Mouse (Mus musculus): ENCODE measurements around the gene Icam4.

Icam4 gene

DNA sequence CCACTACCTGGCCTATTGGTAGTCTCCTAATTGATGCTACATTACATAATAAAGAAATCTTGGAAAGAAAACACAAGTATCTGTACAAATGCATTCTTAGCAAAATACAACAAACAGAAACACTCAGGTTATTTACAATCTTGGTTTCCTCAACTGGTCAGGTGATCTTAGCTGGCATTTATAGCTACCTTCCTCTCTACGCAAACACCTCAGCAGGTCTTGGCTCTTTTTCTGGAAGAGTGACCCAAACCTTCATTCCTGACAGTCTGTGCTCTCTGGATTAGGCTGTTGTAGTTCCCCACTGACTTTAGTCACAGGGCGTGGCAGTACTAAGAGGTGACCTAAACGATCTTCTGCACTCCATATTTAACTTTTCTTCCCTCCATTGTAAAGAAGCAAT is 16.1 kb downstream of the Icam4 start:
- TF ChIP-seq NANOG (IDR thresholded peaks at IDR 0.05; ENCODE audit: borderline replicate concordance, low read length) (no peak), CTCF (conservative IDR thresholded peaks at IDR 0.05; ENCODE audit: low read length) (no peak), POU5F1 (IDR thresholded peaks at IDR 0.05; ENCODE audit: borderline replicate concordance, low read length) (no peak)
- H3K36me3 ChIP-seq (ENCODE audit: insufficient read depth, low read length): no peaks in the 10 kb centered on the region
- H3K27me3 ChIP-seq (ENCODE audit: insufficient read depth, low read length): peaks cover 7% of the 10 kb centered on the region
- H3K4me1 ChIP-seq (replicated peaks; ENCODE audit: low read depth, low read length): peaks cover 13% of the 10 kb centered on the region; the same call in 1 of the 2 replicates
- no peak overlapping the region for H3K4me3 ChIP-seq (replicated peaks; ENCODE audit: low read length)
- H3K9me3 ChIP-seq (ENCODE audit: low read length): no peaks in the 10 kb centered on the region

GRCm38 (mm10) chr9:21051578-21051977 is 22.4 kb downstream of the Icam4 start:
- Histone ChIP-seq H3K36me3 (ENCODE audit: insufficient read depth, low read length) (no peaks in the 10 kb centered on the region), H3K4me1 (replicated peaks; ENCODE audit: low read depth, low read length) (no peaks in the 10 kb centered on the region), H3K27me3 (ENCODE audit: insufficient read depth, low read length) (peaks cover 20% of the 10 kb centered on the region), H3K4me3 (replicated peaks; ENCODE audit: low read length) (no peak overlapping the region), H3K9me3 (ENCODE audit: low read length) (no peaks in the 10 kb centered on the region)
- TF ChIP-seq POU5F1 (IDR thresholded peaks at IDR 0.05; ENCODE audit: borderline replicate concordance, low read length) (no peak), NANOG (IDR thresholded peaks at IDR 0.05; ENCODE audit: borderline replicate concordance, low read length) (no peak), CTCF (conservative IDR thresholded peaks at IDR 0.05; ENCODE audit: low read length) (no peak)

DNA sequence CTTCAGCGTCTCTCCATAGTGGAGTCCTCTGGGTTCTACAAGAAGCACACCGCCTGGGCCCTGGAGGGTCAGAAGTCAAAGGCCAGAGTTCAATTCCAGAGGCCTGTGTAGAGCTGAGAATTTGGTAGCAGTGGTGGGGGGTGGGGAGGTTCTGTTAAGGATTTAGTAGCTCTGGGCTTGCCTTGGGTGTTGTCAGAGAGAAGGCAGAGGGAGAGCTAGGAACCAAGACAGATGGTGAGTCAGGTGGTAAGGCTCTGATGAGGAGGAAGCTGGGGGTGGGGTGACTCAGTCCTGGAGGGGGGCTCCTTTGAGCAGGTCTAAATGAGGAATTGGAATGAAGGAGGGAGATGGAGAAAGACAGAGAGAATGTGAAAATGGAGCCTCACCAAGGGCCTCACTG is 33.8 kb downstream of the Icam4 start:
- no peaks in the 10 kb centered on the region for H3K9me3 ChIP-seq (ENCODE audit: low read length)

DNA sequence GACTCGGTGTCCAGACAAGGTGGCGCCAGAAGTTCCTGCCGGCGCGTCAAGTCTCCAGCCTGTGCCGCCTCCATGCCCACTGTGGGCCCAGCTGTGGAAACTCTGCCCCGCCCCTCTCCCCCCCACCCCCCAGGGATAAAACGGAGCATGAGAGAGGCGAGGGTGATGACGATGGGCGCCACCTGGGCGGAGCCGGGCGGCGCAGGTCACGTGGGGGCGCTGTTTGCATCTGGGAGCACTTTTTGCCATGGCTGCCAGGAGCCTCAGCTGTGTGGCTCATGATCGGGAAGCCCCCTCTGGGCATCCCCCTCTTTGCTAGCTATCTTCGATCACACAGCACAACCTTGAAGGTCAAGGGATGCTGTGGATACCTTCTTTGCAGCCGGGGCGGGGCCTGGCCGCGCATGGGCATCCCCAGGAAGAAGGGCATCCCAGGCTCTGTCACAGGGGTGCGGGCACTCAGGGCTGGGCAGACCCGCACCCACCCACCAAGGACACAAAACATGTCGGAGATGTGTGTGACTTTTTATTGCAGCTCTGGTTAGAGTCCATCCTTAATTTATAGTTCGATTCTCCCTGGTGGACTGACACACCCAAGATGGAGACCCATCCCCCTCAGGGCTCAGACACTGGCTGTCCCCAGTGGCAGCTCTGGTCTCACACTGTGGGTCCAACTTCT is 38.0 kb downstream of the Icam4 start, which contains the start of gene Zglp1:
Gene Zglp1, minus strand, starts transcription at position 88 of the 679 bp plus-strand sequence.
- TF ChIP-seq NANOG (IDR thresholded peaks at IDR 0.05; ENCODE audit: borderline replicate concordance, low read length): no peak
- TF ChIP-seq CTCF (conservative IDR thresholded peaks at IDR 0.05; ENCODE audit: low read length): no peak
- no peak for TF ChIP-seq POU5F1 (IDR thresholded peaks at IDR 0.05; ENCODE audit: borderline replicate concordance, low read length)
- H3K9me3 ChIP-seq (ENCODE audit: low read length): no peaks in the 10 kb centered on the region
- H3K4me1 ChIP-seq (replicated peaks; ENCODE audit: low read depth, low read length): peaks cover 54% of the 10 kb centered on the region
- H3K36me3 ChIP-seq (ENCODE audit: insufficient read depth, low read length): peaks cover 69% of the 10 kb centered on the region
- peak within 1 kb of the TSS; percentile 60 for H3K4me3 ChIP-seq (replicated peaks; ENCODE audit: low read length)
- H3K27me3 ChIP-seq (ENCODE audit: insufficient read depth, low read length): 0 out of 2 replicates have a peak, but pooled peaks cover 3% of the 10 kb centered on the region

More for the DNA sequence above, 33.8 kb downstream of the Icam4 start:
- TF ChIP-seq POU5F1 (IDR thresholded peaks at IDR 0.05; ENCODE audit: borderline replicate concordance, low read length): no peak
- TF ChIP-seq NANOG (IDR thresholded peaks at IDR 0.05; ENCODE audit: borderline replicate concordance, low read length): no peak
- no peak for TF ChIP-seq CTCF (conservative IDR thresholded peaks at IDR 0.05; ENCODE audit: low read length)
- H3K27me3 ChIP-seq (ENCODE audit: insufficient read depth, low read length): 0 out of 2 replicates have a peak, but pooled peaks cover 3% of the 10 kb centered on the region
- peaks cover 30% of the 10 kb centered on the region for H3K36me3 ChIP-seq (ENCODE audit: insufficient read depth, low read length)
- no peak overlapping the region for H3K4me3 ChIP-seq (replicated peaks; ENCODE audit: low read length)
- H3K4me1 ChIP-seq (replicated peaks; ENCODE audit: low read depth, low read length): peaks cover 39% of the 10 kb centered on the region

DNA sequence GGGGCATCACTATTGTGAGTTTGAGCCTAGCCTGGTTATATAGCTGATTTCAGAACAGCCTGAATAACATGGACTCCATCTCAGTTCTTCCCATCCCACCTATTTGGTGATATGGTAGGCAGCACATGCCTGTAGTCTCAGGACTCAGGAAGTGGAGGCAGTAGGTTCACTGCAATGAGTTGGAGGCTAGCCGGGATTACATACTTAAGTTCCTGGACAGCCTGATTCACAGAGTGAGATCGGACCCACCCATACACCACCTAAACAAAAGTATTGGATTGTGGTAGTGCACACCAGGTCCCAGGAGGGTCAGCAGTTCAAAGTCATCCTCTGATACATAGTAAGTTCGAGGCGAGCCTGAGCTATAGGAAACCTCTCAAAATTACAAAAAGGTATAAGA is 43.5 kb downstream of the Icam4 start:
- H3K36me3 ChIP-seq (ENCODE audit: insufficient read depth, low read length): peaks cover 80% of the 10 kb centered on the region
- TF ChIP-seq CTCF (conservative IDR thresholded peaks at IDR 0.05; ENCODE audit: low read length) (no peak), NANOG (IDR thresholded peaks at IDR 0.05; ENCODE audit: borderline replicate concordance, low read length) (no peak)
- peaks cover 44% of the 10 kb centered on the region for H3K4me1 ChIP-seq (replicated peaks; ENCODE audit: low read depth, low read length)
- H3K9me3 ChIP-seq (ENCODE audit: low read length): no peaks in the 10 kb centered on the region
- H3K27me3 ChIP-seq (ENCODE audit: insufficient read depth, low read length): no peaks in the 10 kb centered on the region
- peak overlapping the region; percentile 98 for H3K4me3 ChIP-seq (replicated peaks; ENCODE audit: low read length)

DNA sequence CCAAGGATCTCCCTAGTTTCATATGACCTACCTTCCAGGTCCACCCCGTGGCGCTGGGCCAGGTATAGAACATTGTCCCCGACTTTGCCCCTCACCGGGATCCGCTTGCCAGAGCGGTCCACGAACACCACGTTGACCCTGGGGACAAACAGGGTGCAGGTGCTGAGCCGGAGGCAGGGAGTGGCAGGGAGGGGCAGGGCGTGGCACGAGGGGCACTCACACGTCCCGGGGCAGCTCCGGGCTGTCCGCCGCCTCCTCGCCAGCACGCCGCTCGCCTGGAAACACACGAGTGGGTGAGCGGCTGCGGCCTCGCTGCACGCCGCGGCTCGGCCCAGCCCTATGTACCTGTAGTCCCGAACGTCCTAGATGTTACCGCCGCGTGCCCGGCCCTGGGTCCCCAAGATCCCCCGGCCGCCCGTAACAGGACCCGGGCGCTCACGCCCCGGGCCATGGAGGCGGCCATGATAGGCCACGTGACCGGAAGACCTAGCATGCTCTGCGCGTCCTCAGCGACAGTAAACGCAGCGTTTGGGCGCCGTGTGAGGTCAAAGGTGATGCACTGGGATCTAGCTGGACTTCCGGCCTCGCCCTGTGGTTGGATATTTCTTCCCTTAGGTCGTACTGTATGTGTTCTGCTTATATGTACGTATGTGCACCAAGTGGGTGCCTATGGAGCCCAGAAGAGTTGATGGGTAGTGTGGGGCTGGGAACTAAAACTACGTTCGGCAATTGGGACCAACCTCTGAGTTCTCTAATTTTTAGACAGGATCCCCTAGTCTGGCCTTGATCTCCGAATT is 44.1 kb downstream of the Icam4 start, which contains the start of the genes Gm49373 and Fdx1l:
Gene Gm49373, minus strand, starts transcription at position 53 of the 797 bp plus-strand sequence.
Gene Fdx1l, minus strand, starts transcription at position 571 of the 797 bp plus-strand sequence.
- TF ChIP-seq POU5F1 (IDR thresholded peaks at IDR 0.05; ENCODE audit: borderline replicate concordance, low read length): no peak
- no peak for TF ChIP-seq CTCF (conservative IDR thresholded peaks at IDR 0.05; ENCODE audit: low read length)
- Histone ChIP-seq H3K27me3 (ENCODE audit: insufficient read depth, low read length) (no peaks in the 10 kb centered on the region), H3K4me3 (replicated peaks; ENCODE audit: low read length) (peak within 1 kb of the TSS; percentile 98), H3K36me3 (ENCODE audit: insufficient read depth, low read length) (peaks cover 80% of the 10 kb centered on the region), H3K4me1 (replicated peaks; ENCODE audit: low read depth, low read length) (peaks cover 38% of the 10 kb centered on the region), H3K9me3 (ENCODE audit: low read length) (no peaks in the 10 kb centered on the region)

DNA sequence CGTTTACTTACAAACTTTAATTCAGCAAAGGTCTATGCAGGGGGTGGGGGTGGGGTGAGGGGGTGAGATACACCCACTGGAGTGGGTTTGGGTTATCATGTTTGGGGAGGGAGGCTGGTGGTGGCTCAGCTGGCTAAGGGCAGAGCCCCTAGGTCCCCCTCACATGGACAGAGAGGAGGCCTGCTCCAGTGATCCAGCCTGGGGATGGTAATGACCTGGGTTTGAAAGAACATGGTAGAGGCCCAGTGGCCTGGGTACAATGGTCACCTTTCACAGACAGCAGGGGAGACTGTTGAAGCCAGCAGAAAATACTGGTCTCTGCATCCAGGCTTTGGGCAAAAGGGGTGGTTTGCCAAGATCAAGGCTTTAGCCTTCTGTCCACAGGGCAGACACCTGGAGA is 45.0 kb downstream of the Icam4 start:
- Histone ChIP-seq H3K4me1 (replicated peaks; ENCODE audit: low read depth, low read length) (peaks cover 37% of the 10 kb centered on the region), H3K9me3 (ENCODE audit: low read length) (no peaks in the 10 kb centered on the region), H3K36me3 (ENCODE audit: insufficient read depth, low read length) (peaks cover 80% of the 10 kb centered on the region), H3K4me3 (replicated peaks; ENCODE audit: low read length) (peak overlapping the region; percentile 98; the same call in 1 of the 2 replicates), H3K27me3 (ENCODE audit: insufficient read depth, low read length) (no peaks in the 10 kb centered on the region)
- no peak for TF ChIP-seq NANOG (IDR thresholded peaks at IDR 0.05; ENCODE audit: borderline replicate concordance, low read length)
- no peak for TF ChIP-seq CTCF (conservative IDR thresholded peaks at IDR 0.05; ENCODE audit: low read length)
- no peak for TF ChIP-seq POU5F1 (IDR thresholded peaks at IDR 0.05; ENCODE audit: borderline replicate concordance, low read length)

DNA sequence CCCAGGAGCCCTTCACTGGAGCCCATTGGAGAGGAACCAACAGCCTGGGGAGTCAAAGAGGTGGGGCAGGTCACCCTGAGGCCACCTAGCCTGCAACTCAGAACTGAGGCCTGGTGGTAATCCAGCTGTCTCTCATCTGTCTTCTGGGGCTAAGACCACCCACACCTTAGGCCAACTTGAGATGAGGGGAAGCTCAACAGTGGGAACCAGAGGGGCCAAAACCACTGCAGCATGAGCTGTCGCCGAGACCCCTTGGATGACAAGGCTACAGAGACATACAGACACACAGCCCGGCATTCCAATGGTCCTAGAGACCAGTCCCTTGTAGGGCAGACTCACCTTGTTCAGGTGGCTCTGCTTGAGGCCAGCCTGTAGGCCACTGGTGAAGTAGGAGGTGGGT is 46.5 kb downstream of the Icam4 start:
- Histone ChIP-seq H3K9me3 (ENCODE audit: low read length) (no peaks in the 10 kb centered on the region), H3K4me1 (replicated peaks; ENCODE audit: low read depth, low read length) (peaks cover 51% of the 10 kb centered on the region), H3K4me3 (replicated peaks; ENCODE audit: low read length) (no peak overlapping the region), H3K27me3 (ENCODE audit: insufficient read depth, low read length) (no peaks in the 10 kb centered on the region), H3K36me3 (ENCODE audit: insufficient read depth, low read length) (peaks cover 83% of the 10 kb centered on the region)
- no peak for TF ChIP-seq POU5F1 (IDR thresholded peaks at IDR 0.05; ENCODE audit: borderline replicate concordance, low read length)
- no peak for TF ChIP-seq NANOG (IDR thresholded peaks at IDR 0.05; ENCODE audit: borderline replicate concordance, low read length)

Data from E14TG2a.4 (cell line).